8 mouse cellular contexts compared by ENCODE assay signal in genomic region chr6:59185010-59185699, GRCm38 (mm10). TPM values are rescaled to one million over a fixed set of nuclear protein-coding genes. Genes with fewer than 3 reads are reported as not detected.
DNase-seq lines count a peak whose midpoint lies in the region; ATAC-seq lines count a peak whose summit lies in the region.

No protein-coding gene starts in this region.

- peaks cover 6% of the 10 kb centered on the region for H3K4me1 ChIP-seq in heart, embryonic 10.5 days

- 49% methylated on average over 13 of the region's 13 CpGs for WGBS in heart, embryonic 10.5 days

- peak; percentile 88 to 95 for ATAC-seq in hematopoietic stem cell, adult 5-6 weeks (replicated peaks in 1 of 2; ENCODE audit: insufficient read depth in 1 of 2, low FRiP score in 2 of 2, low TSS enrichment in 1 of 2, low read depth in 1 of 2, poor library complexity in 2 of 2, severe bottlenecking in 2 of 2)
- ATAC-seq in megakaryocyte progenitor cell, adult 5-6 weeks (replicated peaks; ENCODE audit: poor library complexity), result peak; percentile 97

- no peaks in the 10 kb centered on the region for H3K36me3 ChIP-seq in heart, embryonic 10.5 days

- no peaks in the 10 kb centered on the region for H3K27me3 ChIP-seq in heart, embryonic 10.5 days (ENCODE audit: insufficient read depth, poor library complexity, severe bottlenecking)

- no peak overlapping the region for H3K4me3 ChIP-seq in heart, embryonic 10.5 days

- DNase-seq in heart, adult 11 months, result peak; percentile 97
- DNase-seq in heart, embryonic 10.5 days (ENCODE audit: low spot score), result no peak
- DNase-seq in 416B (ENCODE audit: low read depth), result peak; percentile 89
- peak; percentile 44 for DNase-seq in c-Kit-positive CD71-negative TER-119-negative erythroid progenitor cells, embryonic 14.5 days (ENCODE audit: low read depth)
- no peak for DNase-seq in cerebellum, postnatal 4 days (ENCODE audit: low spot score in 2 of 2)
- DNase-seq in neural tube, embryonic 10.5 days (ENCODE audit: extremely low spot score, low spot score), result no peak

- no peaks in the 10 kb centered on the region for H3K9me3 ChIP-seq in heart, embryonic 10.5 days

- no peak overlapping the region for H3K27ac ChIP-seq in heart, embryonic 10.5 days

RNA-seq across cellular contexts. Expression of gene Tigd2, which starts 23.5 kb away (rescaled TPM):
- polyA plus RNA-seq in heart, embryonic 10.5 days (2016; fragmentation: Nextera tagmentation; extraction: Ambion mirVana), result 11.7 and 14.2 TPM in 2 replicates
- 26.4 and 27.7 TPM in 2 replicates for total RNA-seq in hematopoietic stem cell, adult 5-6 weeks (2017)
- 14.7 and 16.0 TPM in 2 replicates for total RNA-seq in megakaryocyte progenitor cell, adult 5-6 weeks (2015)
- 17.6 and 18.8 TPM in 2 replicates for total RNA-seq in megakaryocyte progenitor cell, adult 5-6 weeks (2017)

Comparison
In these comparisons a context has a peak if more than half of its experiments do, and no peak if none do; other contexts are left out.
1. DNase-seq: peak in heart, adult 11 months (single experiment), 416B (single experiment) and c-Kit-positive CD71-negative TER-119-negative erythroid progenitor cells, embryonic 14.5 days (single experiment); none in heart, embryonic 10.5 days (single experiment), cerebellum, postnatal 4 days (0 of 2) and neural tube, embryonic 10.5 days (single experiment).